Mouse (Mus musculus) stomach, postnatal 0 days (tissue): Measurements from ENCODE around the gene Ppef2.

Experiments
- CTCF ChIP-seq: IDR thresholded peaks from 2 replicates; pipeline ENCODE4 v1.5.1; 2016; ENCODE audit warnings: antibody characterized with exemption, low read depth, mild to moderate bottlenecking, moderate library complexity
- EP300 ChIP-seq: optimal IDR thresholded peaks from 2 replicates; pipeline ENCODE3; 2016; ENCODE audit warnings: antibody characterized with exemption

GRCm38 (mm10) chr5:92188881-92189483 lies 67.1 kb downstream of the Ppef2 start:
- TF ChIP-seq CTCF (no peak), EP300 (no peak)
